Mouse (Mus musculus) erythroblast, adult 5-6 weeks (primary cell): Measurements from ENCODE around the gene Nfx1. TPM values are rescaled to one million over a fixed set of nuclear protein-coding genes. Genes with fewer than 3 reads are reported as not detected.

ENCODE experiments used
- ATAC-seq: replicated peaks from 2 replicates; pipeline ENCODE4 v1.8.0; 2016; ENCODE audit warnings: moderate number of reproducible peaks, mild to moderate bottlenecking, moderate TSS enrichment, inconsistent platforms; ENCODE audit not compliant: poor library complexity, low FRiP score, severe bottlenecking
- total RNA-seq, 2 experiments: library from RNA; stranded (forward) in 1 of 2; stranded (reverse) in 1 of 2; fragments of 150-400 nt in 1 of 2; fragments of 200-764, 138-1000 nt in 1 of 2; gene quantifications; 2 replicates each; pipeline versions ENCODE4 v1.2.3 to v1.2.4; 2015 to 2017; ENCODE audit warnings: low replicate concordance in 2 of 2

The Nfx1 gene
- total RNA-seq (2015; ENCODE audit: low replicate concordance): 8.8 and 11.3 TPM in 2 replicates
- total RNA-seq (2017; ENCODE audit: low replicate concordance): 19.3 and 22.7 TPM in 2 replicates

GRCm38 (mm10) chr4:40970842-40971701 lies at the start of gene Nfx1:
Gene Nfx1 (plus strand): TSS chr4:40970906.
- peak; percentile 96 for ATAC-seq

GRCm38 (mm10) chr4:40921288-40921687 lies 49.4 kb upstream of the Nfx1 start:
- no peak for ATAC-seq

- no peak for ATAC-seq
Observed at GRCm38 (mm10) chr4:40923087-40923651, 47.5 kb upstream of the Nfx1 start.

- no peak for ATAC-seq
Observed at GRCm38 (mm10) chr4:40925568-40925967, 45.1 kb upstream of the Nfx1 start.

- no peak for ATAC-seq
Observed at GRCm38 (mm10) chr4:40929046-40929445, 41.7 kb upstream of the Nfx1 start.

- ATAC-seq: no peak
Observed at GRCm38 (mm10) chr4:40933694-40934093, 37.0 kb upstream of the Nfx1 start.

- ATAC-seq: peak; percentile 54
Observed at GRCm38 (mm10) chr4:40934369-40934768, 36.3 kb upstream of the Nfx1 start.

GRCm38 (mm10) chr4:40936175-40936839 lies 34.4 kb upstream of the Nfx1 start:
- ATAC-seq: no peak

GRCm38 (mm10) chr4:40938793-40939192 lies 31.9 kb upstream of the Nfx1 start:
- ATAC-seq: no peak

- ATAC-seq: no peak
Observed at GRCm38 (mm10) chr4:40943651-40944050, 27.1 kb upstream of the Nfx1 start.

- no peak for ATAC-seq
Observed at GRCm38 (mm10) chr4:40946516-40947121, 24.1 kb upstream of the Nfx1 start.

- peak; percentile 57 for ATAC-seq
Observed at GRCm38 (mm10) chr4:40947565-40948159, 23.0 kb upstream of the Nfx1 start.

- ATAC-seq: peak; percentile 91
Observed at GRCm38 (mm10) chr4:40948160-40948708, 22.5 kb upstream of the Nfx1 start, which contains the start of the genes Bag1 and Chmp5. Gene Bag1 (minus strand): TSS chr4:40948294. Gene Chmp5 (plus strand): TSS chr4:40948407.

GRCm38 (mm10) chr4:40953521-40953920 lies 17.2 kb upstream of the Nfx1 start:
- ATAC-seq: peak; percentile 78

GRCm38 (mm10) chr4:40955942-40956341 lies 14.8 kb upstream of the Nfx1 start:
- ATAC-seq: no peak

GRCm38 (mm10) chr4:40963536-40963935 lies 7.2 kb upstream of the Nfx1 start:
- ATAC-seq: no peak

GRCm38 (mm10) chr4:40969161-40969560 lies 1.5 kb upstream of the Nfx1 start:
- no peak for ATAC-seq

- no peak for ATAC-seq
Observed at GRCm38 (mm10) chr4:40969781-40970591, 720 bp upstream of the Nfx1 start.

GRCm38 (mm10) chr4:40970592-40970841 lies 189 bp upstream of the Nfx1 start:
- ATAC-seq: no peak
